Mouse (Mus musculus) adrenal gland, postnatal 14 days (tissue): ENCODE results near the gene Zfp384. TPM values are rescaled to one million over a fixed set of nuclear protein-coding genes. Genes with fewer than 3 reads are reported as not detected.

Experiments used
- DNase-seq: peaks from one replicate; pipeline ENCODE4 v3.0.0; 2021; ENCODE audit warnings: mixed read lengths
- long read RNA-seq, 2 experiments: library from polyadenylated mRNA; stranded (forward); transcript quantifications; one replicate each; pipeline ENCODE4 v2.0.0; 2021
- total RNA-seq: library from RNA; stranded (reverse); gene quantifications from 2 replicates; pipeline ENCODE4 v1.2.3, GENCODE M21; 2021

Zfp384 gene
- total RNA-seq, result 47.2 and 50.4 TPM in 2 replicates
- long read RNA-seq, experiment 1, transcript Zfp384-208 (11 exons, 3,132 nt), result major isoform, 7 of 55 reads
- long read RNA-seq, experiment 1, partial matches to known transcripts, result 7 of 55 reads
- long read RNA-seq, experiment 1, other reads (novel, unspliced or antisense), result 33 of 55 reads
- long read RNA-seq, experiment 2, partial matches to known transcripts, result 6 of 39 reads
- long read RNA-seq, experiment 2, other reads (novel, unspliced or antisense), result 27 of 39 reads

DNA sequence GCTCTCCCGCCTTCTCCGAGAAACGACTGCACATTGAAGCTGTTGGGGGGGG lies at the start of gene Zfp384:
TSS of gene Zfp384 (plus strand) at position 17 of the 52 bp plus-strand sequence.
- no peak for DNase-seq

DNA sequence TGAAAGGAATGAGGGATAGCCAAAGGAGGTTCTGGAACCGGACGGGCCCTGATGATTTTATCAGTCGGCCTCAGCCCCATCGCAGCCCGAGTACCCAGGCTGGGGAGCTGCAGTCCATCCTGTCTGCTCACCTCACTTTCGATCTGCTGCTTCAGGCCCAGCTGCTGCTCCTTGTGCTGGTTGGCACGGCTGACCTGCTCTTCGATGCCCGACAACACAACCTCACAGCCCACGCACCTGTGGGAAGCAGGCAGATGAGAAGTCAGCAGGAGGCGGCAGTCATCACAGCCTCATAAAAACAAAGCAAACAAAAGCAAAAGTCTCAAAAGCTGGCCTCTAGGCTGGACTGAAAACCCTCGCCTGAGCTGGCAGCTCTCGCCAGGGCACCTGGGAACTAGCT lies 49.0 kb upstream of the Zfp384 start:
- DNase-seq, result no peak

DNA sequence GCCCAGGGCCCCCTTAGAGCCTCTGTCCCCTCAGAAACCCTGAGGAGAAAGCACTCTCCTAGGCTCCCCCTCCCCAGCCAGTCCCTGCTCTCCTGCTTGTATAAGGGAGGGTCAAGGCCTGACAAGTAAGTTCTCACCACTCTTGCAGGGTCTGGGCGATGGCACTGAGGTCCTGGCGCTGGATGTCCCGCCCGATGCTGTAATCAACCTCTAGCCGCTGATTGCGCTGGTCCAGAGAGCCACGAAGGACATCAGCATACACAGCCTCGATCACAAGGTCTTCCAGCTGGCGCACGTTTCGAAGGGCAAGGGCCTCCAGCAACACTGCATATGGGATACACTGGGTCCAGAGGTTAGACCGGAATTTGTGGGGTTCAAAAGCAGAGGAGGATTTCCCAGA lies 47.9 kb upstream of the Zfp384 start:
- DNase-seq, result peak; percentile 75

DNA sequence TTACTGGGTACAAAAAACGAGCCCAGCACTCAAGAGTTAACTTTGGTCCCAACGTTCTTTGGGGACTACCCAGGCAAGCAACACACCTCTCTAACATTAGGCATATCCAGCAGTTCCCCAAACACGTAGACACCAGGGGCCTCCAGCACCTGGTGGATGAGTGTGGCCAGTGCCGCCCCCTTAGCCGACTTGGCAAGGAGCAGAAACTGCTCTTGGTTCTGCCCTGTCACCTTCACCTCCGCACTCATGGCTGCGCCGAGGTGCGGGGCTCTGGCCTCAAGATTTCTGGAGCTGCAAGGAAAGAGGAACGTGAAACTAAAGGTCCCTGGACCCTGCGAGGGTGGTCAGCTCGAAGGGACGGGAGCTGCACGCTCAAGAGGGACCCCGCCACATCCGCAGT lies 44.3 kb upstream of the Zfp384 start:
- DNase-seq, result no peak

DNA sequence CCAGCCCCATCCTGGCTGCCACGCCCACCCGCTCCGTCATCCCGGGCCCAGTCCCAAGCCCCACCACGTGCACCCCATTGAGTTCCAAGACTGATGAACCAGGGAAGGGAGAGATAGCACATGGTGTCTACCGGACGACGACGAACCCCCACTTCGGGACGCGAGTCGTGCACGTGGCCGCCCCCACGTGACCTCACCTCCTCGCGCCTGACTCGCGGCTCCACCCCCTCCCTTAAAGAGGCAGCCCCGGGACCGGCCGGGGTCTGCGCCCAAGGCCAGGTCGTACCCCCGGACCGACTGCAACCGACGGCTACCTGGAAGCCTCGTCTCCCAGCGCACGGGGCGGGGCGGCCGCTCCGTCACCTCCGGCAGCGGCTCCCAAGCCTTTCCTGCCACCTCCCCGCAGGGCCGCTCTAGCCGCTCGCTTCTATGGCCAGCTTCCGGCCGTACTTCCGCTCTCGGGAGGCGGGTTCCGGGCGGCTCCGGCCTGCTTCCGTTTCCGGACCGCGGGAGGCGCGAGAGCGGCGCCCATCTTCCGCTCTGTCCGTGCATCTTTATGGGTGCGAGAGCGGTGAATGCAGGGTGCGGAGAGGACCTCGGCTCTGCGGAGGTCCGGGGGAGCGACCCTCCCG lies 43.7 kb upstream of the Zfp384 start, which contains the start of gene Cops7a:
TSS of gene Cops7a (minus strand) at position 451 of the 632 bp plus-strand sequence.
- DNase-seq, result peak; percentile 99

DNA sequence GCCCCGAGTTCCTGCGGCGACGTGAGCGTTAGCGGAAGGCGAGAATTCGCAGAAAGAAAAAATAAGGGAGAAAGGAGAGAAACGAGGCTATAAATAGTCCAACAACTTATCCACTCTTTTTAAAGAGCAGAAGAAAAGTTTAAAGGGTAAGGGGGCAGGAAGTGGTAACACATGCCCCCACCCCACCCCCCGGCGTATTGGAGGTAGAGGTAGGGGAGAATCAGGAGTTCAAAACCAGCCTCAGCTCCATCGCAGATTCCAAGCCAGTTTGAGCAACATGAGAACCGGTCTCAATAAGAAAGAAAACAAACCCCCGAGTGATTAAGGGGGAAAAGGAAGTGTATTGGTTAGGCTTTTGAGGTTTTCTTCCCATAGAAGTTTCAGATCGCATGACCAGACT lies 43.2 kb upstream of the Zfp384 start:
- no peak for DNase-seq

GRCm38 (mm10) chr6:124966466-124967118 lies 42.4 kb upstream of the Zfp384 start:
- DNase-seq, result peak; percentile 45

DNA sequence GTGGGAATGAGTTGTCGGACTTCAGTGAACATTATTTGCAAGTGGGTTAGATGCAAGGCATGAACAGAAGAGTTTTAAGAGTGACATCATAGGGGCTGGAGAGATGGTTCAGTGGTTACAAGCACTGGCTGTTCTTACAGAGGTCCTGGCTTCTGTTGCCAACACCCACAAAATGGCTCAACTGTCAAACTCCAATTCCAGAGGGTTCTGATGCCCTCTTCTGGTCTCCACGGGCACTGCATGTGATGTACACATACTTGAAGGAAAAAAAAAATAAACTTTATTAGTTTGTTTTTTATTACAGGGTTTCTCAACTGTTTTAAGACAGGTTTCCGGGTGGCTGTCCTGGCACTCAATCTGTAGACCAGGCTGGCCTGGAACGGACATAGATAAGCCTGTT lies 41.2 kb upstream of the Zfp384 start:
- peak; percentile 67 for DNase-seq

DNA sequence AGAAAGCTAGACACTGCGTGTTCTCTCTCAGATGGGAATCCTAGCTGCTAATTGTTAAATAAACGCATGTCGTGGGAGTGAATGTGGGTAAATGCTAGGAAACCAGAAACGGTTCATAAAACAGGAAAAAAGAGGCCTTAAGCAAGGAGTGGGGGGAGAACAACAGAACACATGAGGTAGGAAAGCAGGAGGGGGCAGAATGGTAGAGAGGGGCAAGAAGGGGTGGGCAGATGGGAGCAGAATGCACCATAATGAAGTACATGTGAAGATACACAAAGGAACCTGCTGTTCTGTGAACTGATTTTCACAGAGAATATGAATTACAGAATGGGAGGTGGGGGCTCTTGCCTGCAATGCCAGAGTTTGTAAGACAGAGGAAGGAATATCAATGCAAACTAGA lies 16.7 kb upstream of the Zfp384 start:
- no peak for DNase-seq

GRCm38 (mm10) chr6:124993365-124993764 lies 15.6 kb upstream of the Zfp384 start:
- peak; percentile 68 for DNase-seq

DNA sequence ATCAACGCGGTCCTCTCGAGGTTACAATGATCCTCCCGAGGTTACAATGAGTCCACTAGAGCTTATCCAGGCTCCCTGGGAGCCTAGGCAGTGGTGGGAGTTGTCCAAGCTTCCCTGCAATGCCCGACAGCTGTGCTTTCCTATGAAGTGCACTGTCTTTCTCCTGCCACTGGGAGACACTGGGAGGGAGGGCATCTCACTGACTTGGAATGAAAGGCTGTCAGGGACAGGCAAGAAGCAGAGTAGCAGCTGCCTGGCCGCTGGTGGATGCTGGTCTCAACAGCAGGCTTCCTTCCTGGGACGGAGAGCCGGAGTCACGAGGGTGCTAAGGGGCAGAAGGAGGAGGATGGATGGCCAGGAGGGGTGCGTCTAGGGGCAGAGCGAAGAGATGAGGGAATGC lies 15.1 kb upstream of the Zfp384 start:
- peak; percentile 65 for DNase-seq

DNA sequence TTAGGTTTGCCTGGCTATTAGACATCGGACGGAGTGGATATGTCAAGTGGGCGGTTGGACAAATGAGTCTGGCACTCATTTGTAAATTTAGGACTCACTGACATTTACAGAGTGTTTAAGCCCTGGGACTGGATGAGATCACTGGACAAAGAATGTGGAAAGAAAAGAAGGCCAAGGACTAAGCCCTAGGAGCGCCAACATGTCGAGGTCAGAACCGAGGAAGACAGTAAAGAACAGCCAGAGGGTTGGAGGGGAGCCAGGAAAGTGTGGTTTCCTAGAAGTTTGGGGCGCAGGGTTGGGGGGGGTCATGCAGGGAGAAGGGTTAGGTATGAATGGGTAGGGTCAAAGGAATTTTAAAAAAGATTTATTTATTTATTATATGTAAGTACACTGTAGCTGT lies 13.7 kb upstream of the Zfp384 start:
- peak; percentile 88 for DNase-seq

- no peak for DNase-seq
Measured at GRCm38 (mm10) chr6:124995831-124996403, 13.0 kb upstream of the Zfp384 start.

GRCm38 (mm10) chr6:124996551-124997501 lies 12.1 kb upstream of the Zfp384 start, which contains the start of gene Pianp:
TSS of gene Pianp (plus strand) at chr6:124996694.
- DNase-seq, result peak; percentile 92

- no peak for DNase-seq
Measured at GRCm38 (mm10) chr6:124998066-124998465, 10.9 kb upstream of the Zfp384 start.

DNA sequence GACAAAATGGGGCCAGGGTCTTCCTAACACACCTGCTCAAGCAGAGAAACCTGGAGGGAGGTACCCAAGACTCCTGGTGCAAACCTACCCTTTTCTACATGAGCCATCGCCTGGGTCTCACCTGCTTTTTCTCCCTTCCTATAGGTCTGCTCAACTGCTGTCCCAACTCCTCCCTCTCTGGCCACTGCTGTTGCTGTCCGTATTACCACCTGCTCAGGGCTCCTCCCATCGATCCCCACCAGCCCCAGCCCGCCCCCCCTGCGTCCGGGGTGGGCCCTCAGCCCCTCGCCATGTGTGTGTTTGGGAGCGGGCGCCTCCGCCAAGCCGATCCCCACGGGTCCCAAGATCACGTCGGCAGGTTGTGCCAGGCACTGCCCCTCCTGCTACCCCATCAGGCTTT lies 9.9 kb upstream of the Zfp384 start:
- no peak for DNase-seq

GRCm38 (mm10) chr6:124999546-124999945 lies 9.4 kb upstream of the Zfp384 start:
- DNase-seq, result no peak

GRCm38 (mm10) chr6:125003706-125004105 lies 5.2 kb upstream of the Zfp384 start:
- no peak for DNase-seq

DNA sequence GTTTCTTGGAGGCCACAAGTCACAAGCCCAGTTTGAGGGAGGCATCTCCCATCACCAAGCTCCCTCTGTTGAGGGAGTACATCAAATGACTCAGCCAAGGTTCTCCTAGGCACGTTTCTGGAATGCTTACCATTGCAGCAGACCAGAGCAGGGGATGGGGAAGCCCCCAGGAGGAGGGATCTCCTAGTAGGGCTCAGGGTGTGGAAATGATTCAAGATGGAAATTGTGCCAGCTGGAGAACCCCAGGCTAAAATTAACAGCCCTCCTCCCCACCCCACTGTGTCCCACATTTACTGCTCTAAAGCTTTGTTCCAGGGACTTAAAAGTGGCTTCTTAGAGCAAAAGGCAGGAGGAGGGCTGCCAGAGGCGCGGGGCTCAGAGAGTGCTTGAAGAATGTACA lies 3.9 kb upstream of the Zfp384 start:
- no peak for DNase-seq

DNA sequence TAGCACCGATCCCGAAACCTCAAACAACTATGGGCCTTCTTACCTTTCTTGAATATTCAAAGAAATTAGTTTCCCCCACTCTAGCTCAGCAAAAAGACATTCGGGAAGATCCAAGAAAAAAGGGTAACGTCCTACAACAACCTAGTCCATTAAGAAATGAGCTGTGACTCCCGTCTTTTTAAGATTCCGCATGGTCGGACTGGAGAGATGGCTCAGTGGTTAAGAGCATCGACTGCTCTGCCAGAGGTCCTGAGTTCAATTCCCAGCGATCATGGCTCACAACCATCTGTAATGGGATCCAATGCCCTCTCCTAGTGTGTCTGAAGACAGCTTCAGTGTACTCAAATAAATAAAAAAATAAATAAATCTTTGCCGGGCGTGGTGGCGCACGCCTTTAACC lies 885 bp upstream of the Zfp384 start:
- DNase-seq, result no peak

- DNase-seq, result peak; percentile 98
Measured at GRCm38 (mm10) chr6:125008586-125009128, 288 bp upstream of the Zfp384 start.
